Mouse (Mus musculus) neural tube, postnatal 0 days (tissue): Measurements from ENCODE around the gene Spic. TPM values are rescaled to one million over a fixed set of nuclear protein-coding genes. Genes with fewer than 3 reads are reported as not detected.

Experiments used
- polyA plus RNA-seq: library from polyadenylated mRNA; unstranded; fragments of >200 nt; fragmentation: Nextera tagmentation; extraction: Ambion mirVana; gene quantifications from 2 replicates; pipeline ENCODE4 v1.2.1, GENCODE M21; 2015

The Spic gene
- not detected in 2 replicates for polyA plus RNA-seq

DNA sequence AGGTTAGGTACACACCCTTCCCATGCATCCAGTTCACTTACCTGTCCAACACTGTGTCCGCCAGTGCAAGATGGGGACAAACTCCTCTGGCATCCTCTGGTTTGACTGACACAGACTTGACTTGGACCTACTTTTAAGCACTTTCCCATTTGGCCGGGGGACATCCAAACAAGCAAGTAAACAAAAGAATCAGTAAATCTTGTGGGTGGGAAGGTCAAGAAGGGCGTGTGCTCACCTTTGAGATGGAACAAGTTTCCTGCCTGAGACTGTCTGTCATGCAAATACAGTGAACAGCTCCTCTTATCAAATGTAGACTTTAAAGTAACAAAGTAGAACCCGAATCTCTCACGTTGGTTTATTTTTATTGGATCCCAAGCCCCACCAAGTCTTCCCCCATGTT, at the start of gene Spic:
Gene Spic (minus strand): TSS at position 91 of the 400 bp plus-strand sequence.

DNA sequence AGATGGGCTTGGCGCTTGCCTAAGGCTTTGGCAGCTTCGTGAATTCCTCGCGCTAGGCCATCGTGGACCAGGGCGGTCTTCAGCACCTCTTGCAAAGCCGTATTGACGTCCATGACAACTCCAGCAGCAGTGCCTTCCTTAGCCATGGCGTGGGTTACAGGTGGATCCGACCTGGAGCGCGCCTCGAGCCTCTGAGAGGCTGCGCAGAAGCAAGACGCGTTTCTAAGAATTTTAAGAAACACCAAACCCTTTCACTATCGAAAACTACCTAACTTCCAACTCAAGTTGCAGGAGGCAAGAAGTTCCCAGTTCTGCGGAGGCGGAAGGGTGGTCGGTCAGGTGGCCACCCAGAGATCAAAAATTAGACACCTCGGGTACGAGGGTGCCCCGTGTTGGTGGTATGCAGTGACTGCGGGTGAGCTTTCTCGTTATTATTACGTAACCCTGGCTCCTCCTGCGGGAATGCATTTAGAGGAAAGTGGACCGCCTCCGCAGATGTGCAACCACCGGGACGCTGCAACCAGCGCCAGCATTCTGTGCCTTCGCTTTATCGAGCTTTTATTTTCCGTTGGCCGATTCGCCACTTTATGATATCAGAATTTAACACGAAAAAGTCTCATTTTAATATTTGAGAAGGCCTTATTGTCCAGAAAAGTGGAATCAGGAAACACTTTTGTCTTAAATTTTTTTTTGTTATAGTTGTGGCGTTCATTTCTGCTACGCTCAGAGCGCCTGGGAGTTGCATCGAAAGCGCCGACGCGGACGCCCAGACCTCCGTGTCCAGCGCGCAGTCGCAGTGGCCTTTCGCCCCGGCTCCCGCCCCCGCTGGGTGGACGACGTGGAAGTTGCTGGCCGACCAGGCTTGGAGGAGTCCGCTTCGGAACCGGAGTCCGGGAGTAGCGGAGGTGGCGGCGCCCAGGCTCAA, 46.0 kb upstream of the Spic start, which contains the start of gene Arl1:
Gene Arl1 (plus strand): TSS at position 288 of the 925 bp plus-strand sequence.

Other genes with a start within 250 kb of the Spic start
- 0.61 TPM in 1 of 2 replicates, not detected in the other for gene Sycp3, start 225.4 kb downstream of the Spic start, polyA plus RNA-seq
- gene Chpt1, start 180.9 kb downstream of the Spic start, polyA plus RNA-seq, result 49.5 and 60.9 TPM in 2 replicates
- gene Mybpc1, start 79.9 kb downstream of the Spic start, polyA plus RNA-seq, result 2.8 and 3.9 TPM in 2 replicates
- 162 and 166 TPM in 2 replicates for gene Arl1, start 45.8 kb upstream of the Spic start, polyA plus RNA-seq
- gene Utp20, start 141.8 kb upstream of the Spic start, polyA plus RNA-seq, result 7.7 and 9.7 TPM in 2 replicates
- gene Slc5a8, start 201.0 kb upstream of the Spic start, polyA plus RNA-seq, result 0.21 and 0.23 TPM in 2 replicates